Mouse (Mus musculus): ENCODE data around the gene Stoml1.
"Not testable (repeated sequence)": the region's sequence is repeated elsewhere in the genome, so short reads cannot be mapped to it uniquely, and the experiment has no call there.

DNA sequence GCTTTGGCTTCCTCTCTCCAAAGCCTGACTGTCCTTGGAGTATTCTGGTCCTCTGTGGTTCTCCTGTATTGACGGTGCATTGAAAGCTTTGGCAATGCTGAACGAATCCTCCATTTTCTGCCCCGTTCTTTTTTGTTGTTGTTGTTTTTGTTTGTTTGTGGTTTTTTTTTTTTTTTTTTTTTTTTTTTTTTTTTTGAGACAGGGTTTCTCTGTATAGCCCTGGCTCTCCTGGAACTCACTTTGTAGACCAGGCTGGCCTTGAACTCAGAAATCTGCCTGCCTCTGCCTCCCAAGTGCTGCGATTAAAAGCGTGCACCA lies 800 bp downstream of the Stoml1 start:
- not testable (repeated sequence) for TF ChIP-seq POLR2A (IDR thresholded peaks at IDR 0.05; ENCODE audit: low read depth, low read length); CTCF (IDR thresholded peaks at IDR 0.05; ENCODE audit: extremely low read depth, insufficient read depth, insufficient read length, insufficient replicate concordance)

All from spleen, adult 2 months (tissue).